Comparison of ENCODE assay signal across 25 mouse cellular contexts in the genomic region with DNA sequence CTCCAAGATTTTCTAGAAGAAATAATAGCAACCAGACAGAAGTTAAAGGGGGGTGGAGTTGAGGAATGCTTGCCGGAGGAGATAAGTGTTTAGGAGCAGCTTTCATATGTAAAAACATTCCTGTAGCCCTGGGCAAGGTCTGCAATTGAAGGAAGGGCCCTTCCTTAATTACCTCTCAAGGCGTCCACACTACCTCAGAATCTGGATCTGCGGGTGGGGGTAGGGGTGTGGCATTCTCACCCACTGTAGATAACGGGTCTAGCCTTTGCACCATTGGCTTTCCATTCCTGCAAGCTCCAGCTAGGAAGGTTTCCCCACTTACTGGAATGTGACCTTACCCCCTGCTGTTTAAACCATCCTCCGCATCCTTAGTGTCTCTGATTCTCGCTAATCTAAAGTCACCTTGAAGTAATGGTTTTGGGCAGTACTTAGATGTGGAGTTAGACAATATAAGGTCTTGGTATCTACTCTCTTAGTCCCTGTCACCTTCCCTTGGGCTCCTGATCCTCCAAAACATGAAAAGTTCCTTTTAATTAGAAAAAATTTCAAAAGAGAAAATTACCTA. TPM values are rescaled to one million over a fixed set of nuclear protein-coding genes. Genes with fewer than 3 reads are reported as not detected.
"Had no signal": no experiment of that assay in that cellular context is flagged by ENCODE, and none has a peak within 500 bp of the region (broad histone marks: within the 10 kb centered on the region; RNA-seq: fewer than 3 reads in every experiment).

No protein-coding gene starts in this region.

- H3K36me3 ChIP-seq: kidney, embryonic 15.5 days; limb, embryonic 13.5 days; liver, embryonic 12.5 days; liver, embryonic 15.5 days; midbrain, embryonic 12.5 days; neural tube, embryonic 15.5 days had no signal

- H3K9ac ChIP-seq: kidney, embryonic 15.5 days; limb, embryonic 13.5 days; liver, embryonic 12.5 days; liver, embryonic 15.5 days; midbrain, embryonic 12.5 days; neural tube, embryonic 15.5 days had no signal

- H3K9me3 ChIP-seq: kidney, embryonic 15.5 days; limb, embryonic 13.5 days; liver, embryonic 12.5 days; liver, embryonic 15.5 days; midbrain, embryonic 12.5 days; neural tube, embryonic 15.5 days had no signal

- H3K4me2 ChIP-seq: kidney, embryonic 15.5 days; limb, embryonic 13.5 days; liver, embryonic 12.5 days; liver, embryonic 15.5 days; midbrain, embryonic 12.5 days; neural tube, embryonic 15.5 days had no signal

- H3K27me3 ChIP-seq: kidney, embryonic 15.5 days; limb, embryonic 13.5 days; liver, embryonic 15.5 days; midbrain, embryonic 12.5 days; neural tube, embryonic 15.5 days had no signal

- H3K27ac ChIP-seq: kidney, embryonic 15.5 days; left cerebral cortex, adult 2 months; limb, embryonic 13.5 days; liver, embryonic 12.5 days; liver, embryonic 15.5 days; midbrain, embryonic 12.5 days; neural tube, embryonic 15.5 days had no signal

- ATAC-seq: liver, embryonic 12.5 days; midbrain, embryonic 16.5 days had no signal

- H3K4me3 ChIP-seq: kidney, embryonic 15.5 days; left cerebral cortex, adult 2 months; limb, embryonic 13.5 days; liver, embryonic 12.5 days; liver, embryonic 15.5 days; midbrain, embryonic 12.5 days; myocyte; neural tube, embryonic 15.5 days had no signal

- DNase-seq: kidney, adult 2 months; kidney, postnatal 10 days; kidney, postnatal 36 days; layer of hippocampus, postnatal 36 days; liver; lung, adult 2 months; lung, postnatal 14 days; lung, postnatal 4 days; right cerebral cortex, adult 18-20 months; right cerebral cortex, postnatal 14 days; right cerebral cortex, postnatal 4 days; spleen, adult 18-20 months; thymus, adult 18-20 months; thymus, postnatal 36 days had no signal

RNA-seq across cellular contexts. Expression of a gene that starts 16.4 kb away (rescaled TPM):
- polyA plus RNA-seq: lung, embryonic 16.5 days; midbrain, embryonic 12.5 days; myocyte; neural tube, embryonic 11.5 days had no signal
